Mouse (Mus musculus) heart, adult 2 months (tissue): ENCODE measurements around the gene Dis3l.

ENCODE experiments used
- CTCF ChIP-seq: fragments of 200-600 bp; IDR thresholded peaks from 2 replicates; pipeline ENCODE4 v1.8.1; 2022; ENCODE audit warnings: antibody characterized with exemption, mild to moderate bottlenecking, moderate library complexity
- POLR2A ChIP-seq: fragments of 200-500 bp; IDR thresholded peaks from 2 replicates; pipeline ENCODE4 v1.6.1; 2011; ENCODE audit warnings: mild to moderate bottlenecking, low read depth, low read length, control low read depth; ENCODE audit not compliant: insufficient read depth

DNA sequence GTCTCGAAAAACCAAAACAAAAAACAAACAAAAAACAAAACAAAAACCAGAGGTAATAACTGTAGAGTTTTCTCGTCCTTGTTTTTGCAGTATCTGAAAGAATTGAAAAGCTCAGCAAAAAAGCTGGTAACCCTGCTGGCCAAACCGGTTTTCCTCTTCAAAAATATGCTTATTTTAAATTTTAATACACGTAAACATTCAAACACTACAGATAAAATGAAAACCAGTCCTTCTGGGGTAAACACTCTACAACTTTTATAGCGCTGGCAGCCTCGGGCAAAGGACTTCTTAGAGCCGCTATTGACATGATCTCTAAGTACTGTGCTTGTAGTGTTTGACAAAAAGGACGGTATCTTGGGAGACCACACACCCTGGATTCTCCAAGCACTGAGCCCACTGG is 583 bp upstream of the Dis3l start:
- TF ChIP-seq CTCF (no peak), POLR2A (no peak)
